Mouse (Mus musculus): Measurements from ENCODE around the gene Hnrnpll.

DNA sequence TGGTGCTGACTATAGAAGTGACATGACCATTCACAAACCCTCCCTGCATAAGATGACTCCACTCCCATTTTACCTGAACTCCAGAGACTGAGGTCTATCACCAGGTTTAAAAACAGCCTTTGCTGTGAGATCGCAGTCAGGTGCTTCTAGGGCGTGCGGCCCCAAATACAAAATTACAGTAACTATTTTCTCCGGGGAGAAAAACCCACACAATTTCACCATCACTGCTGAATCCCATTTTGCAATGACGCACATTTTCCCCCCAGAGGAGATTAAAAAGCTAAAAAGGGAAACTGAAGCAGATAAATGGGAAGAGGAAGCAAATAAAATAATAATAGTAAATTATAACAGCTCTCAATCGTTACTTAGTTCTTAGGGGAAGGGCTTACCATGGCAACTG lies 37.7 kb upstream of the Hnrnpll start:
- TF ChIP-seq POLR2A (IDR thresholded peaks at IDR 0.05; ENCODE audit: insufficient read depth, low read length), result no peak
- no peak for TF ChIP-seq CTCF (IDR thresholded peaks at IDR 0.05; ENCODE audit: low read depth, low read length)
- no peak for TF ChIP-seq EP300 (IDR thresholded peaks at IDR 0.05; ENCODE audit: insufficient read depth, low read depth, low read length)

Measured in ES-Bruce4 (cell line).